Mouse (Mus musculus): ENCODE data around the gene AI182371. TPM values are rescaled to one million over a fixed set of nuclear protein-coding genes. Genes with fewer than 3 reads are reported as not detected.

The AI182371 gene
- polyA plus RNA-seq, 1 experiment from 2014 or later, result 0.47 TPM

DNA sequence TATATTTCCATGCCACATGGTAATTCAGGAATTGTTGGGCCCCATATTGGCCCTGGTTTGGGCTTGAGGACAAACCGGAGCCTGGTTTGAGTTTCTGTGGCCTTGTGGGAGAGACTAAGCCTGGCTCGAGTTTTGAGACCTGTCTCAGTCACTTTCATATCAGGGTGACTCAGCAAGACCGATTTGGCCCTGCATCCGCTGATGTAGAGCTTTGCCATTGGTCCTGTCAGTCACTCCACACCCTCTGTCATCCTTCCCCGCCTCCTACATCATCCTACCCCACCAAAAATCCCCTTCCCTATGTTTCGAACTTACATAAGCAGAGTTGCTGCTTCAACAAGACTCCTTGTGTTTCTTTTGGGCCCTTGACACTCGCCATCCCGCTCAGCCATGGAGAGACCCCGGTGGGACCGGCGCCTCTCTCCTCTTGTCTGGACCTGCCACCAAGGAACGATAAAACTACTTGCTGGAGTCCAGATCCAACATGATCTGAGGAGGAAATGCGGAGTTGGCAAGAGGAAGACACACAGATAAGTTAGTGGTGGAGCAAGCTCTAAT lies 34.7 kb downstream of the AI182371 start:
- H3K4me1 ChIP-seq, result no peaks in the 10 kb centered on the region
- WGBS, result 94% methylated on average over 13 of the region's 13 CpGs
- no peaks in the 10 kb centered on the region for H3K27me3 ChIP-seq
- no peak overlapping the region for H3K4me2 ChIP-seq (replicated peaks)
- H3K9ac ChIP-seq (replicated peaks), result no peak overlapping the region
- no peak overlapping the region for H3K4me3 ChIP-seq
- no peak overlapping the region for H3K27ac ChIP-seq (replicated peaks)
- ATAC-seq (ENCODE audit: low FRiP score, low read depth), result no peak
- no peaks in the 10 kb centered on the region for H3K36me3 ChIP-seq
- H3K9me3 ChIP-seq, result no peaks in the 10 kb centered on the region

DNA sequence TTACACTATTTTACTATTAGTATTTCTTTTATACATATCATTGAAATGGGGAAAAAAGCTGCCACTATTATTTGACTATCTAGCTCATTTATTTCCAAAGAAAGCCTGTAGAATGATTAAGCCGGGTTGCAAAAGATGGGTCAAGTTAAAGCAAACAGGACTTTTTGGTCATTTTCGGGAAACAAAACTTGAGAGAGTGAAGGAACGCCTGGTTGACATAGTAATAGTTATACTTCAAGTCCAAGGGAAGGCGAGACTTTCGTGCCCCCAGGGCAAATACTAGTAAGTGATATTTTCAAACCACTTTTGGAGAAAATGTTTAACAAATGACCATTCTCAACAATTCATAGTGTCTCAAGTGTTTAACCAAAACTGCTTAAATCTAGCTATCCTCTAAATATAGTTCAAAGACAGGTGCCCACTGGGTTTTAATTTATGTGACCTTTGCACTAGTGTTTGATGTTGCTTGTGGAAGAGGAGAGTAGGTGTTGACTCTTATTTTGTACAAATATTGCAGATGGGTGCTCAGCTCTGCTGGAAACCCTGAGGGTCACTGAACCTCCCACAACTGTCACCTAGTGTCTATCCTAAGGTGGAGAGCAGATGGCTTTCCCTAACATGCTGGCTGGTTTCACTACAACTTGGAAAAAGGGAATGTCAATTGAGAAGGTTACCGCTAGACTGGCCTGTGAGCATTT lies 37.9 kb downstream of the AI182371 start:
- Histone ChIP-seq H3K27me3 (no peaks in the 10 kb centered on the region), H3K4me1 (no peaks in the 10 kb centered on the region), H3K27ac (replicated peaks) (no peak overlapping the region), H3K4me2 (replicated peaks) (no peak overlapping the region), H3K9me3 (no peaks in the 10 kb centered on the region), H3K4me3 (no peak overlapping the region), H3K9ac (replicated peaks) (no peak overlapping the region), H3K36me3 (no peaks in the 10 kb centered on the region)
- no peak for ATAC-seq (ENCODE audit: low FRiP score, low read depth)
- 93% methylated on average over 6 of the region's 6 CpGs for WGBS

DNA sequence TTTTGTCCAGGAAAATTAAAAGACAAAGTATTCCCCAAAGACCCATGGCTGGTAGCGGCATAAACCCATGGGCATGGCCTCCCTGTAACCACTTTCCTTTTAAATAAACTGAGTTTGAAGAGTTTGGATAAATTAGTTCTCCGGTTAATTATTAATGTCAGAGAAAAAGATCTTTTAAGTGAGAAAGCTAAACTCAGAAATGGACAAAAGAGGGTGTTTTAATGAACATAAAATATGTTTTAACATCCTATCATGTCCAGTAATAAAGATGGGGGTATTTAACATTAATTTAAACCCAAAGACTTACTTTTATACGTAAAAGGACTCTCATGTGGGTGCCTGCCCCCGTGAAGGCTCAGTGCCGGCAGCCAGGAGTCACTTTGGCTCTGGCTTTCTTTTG lies 40.0 kb downstream of the AI182371 start, which contains the start of gene Hc:
Gene Hc, minus strand, starts transcription at position 101 of the 400 bp plus-strand sequence.
- H3K4me1 ChIP-seq, result no peaks in the 10 kb centered on the region
- no peak for ATAC-seq (ENCODE audit: low FRiP score, low read depth)
- no peak within 1 kb of the TSS for H3K4me3 ChIP-seq
- no peaks in the 10 kb centered on the region for H3K36me3 ChIP-seq
- H3K9me3 ChIP-seq, result no peaks in the 10 kb centered on the region
- H3K27me3 ChIP-seq, result no peaks in the 10 kb centered on the region
- H3K27ac ChIP-seq (replicated peaks), result no peak within 1 kb of the TSS
- no peak within 1 kb of the TSS for H3K9ac ChIP-seq (replicated peaks)
- no peak within 1 kb of the TSS for H3K4me2 ChIP-seq (replicated peaks)
- WGBS, result 92% methylated on average over 5 of the region's 5 CpGs

GRCm38 (mm10) chr2:35060897-35061296 lies 40.4 kb downstream of the AI182371 start:
- Histone ChIP-seq H3K4me1 (no peaks in the 10 kb centered on the region), H3K27me3 (no peaks in the 10 kb centered on the region), H3K9ac (replicated peaks) (no peak overlapping the region), H3K27ac (replicated peaks) (no peak overlapping the region), H3K4me2 (replicated peaks) (no peak overlapping the region), H3K9me3 (no peaks in the 10 kb centered on the region), H3K4me3 (no peak overlapping the region), H3K36me3 (no peaks in the 10 kb centered on the region)
- WGBS, result 84% methylated on average over 6 of the region's 6 CpGs
- no peak for ATAC-seq (ENCODE audit: low FRiP score, low read depth)

GRCm38 (mm10) chr2:35060256-35060655 lies 41.1 kb downstream of the AI182371 start:
- H3K27me3 ChIP-seq, result no peaks in the 10 kb centered on the region
- H3K36me3 ChIP-seq, result no peaks in the 10 kb centered on the region
- H3K4me1 ChIP-seq, result no peaks in the 10 kb centered on the region
- no peak overlapping the region for H3K9ac ChIP-seq (replicated peaks)
- no peak overlapping the region for H3K4me2 ChIP-seq (replicated peaks)
- 91% methylated on average over 5 of the region's 5 CpGs for WGBS
- no peaks in the 10 kb centered on the region for H3K9me3 ChIP-seq
- no peak overlapping the region for H3K27ac ChIP-seq (replicated peaks)
- H3K4me3 ChIP-seq, result no peak overlapping the region
- no peak for ATAC-seq (ENCODE audit: low FRiP score, low read depth)

DNA sequence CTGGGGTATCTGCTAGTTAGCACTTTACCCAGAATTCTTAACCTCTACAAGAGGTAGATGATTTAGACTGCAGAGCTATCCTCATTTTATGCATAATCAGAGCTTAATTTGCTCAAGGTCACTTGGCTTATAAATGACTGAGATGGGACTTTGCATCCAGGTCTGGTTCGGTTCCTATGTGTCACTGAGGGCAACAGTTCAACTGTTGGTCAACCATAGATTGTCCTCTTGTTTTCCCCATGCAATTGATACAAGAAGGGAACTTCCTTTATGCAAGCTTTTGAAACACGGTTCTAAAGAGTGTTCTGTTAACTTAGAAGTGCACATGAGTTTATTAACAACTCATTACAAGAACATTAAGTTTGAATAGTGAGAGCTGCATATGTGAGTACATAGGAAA lies 43.0 kb downstream of the AI182371 start:
- Histone ChIP-seq H3K4me3 (no peak overlapping the region), H3K9ac (replicated peaks) (no peak overlapping the region), H3K4me2 (replicated peaks) (no peak overlapping the region), H3K27me3 (no peaks in the 10 kb centered on the region), H3K36me3 (no peaks in the 10 kb centered on the region), H3K4me1 (no peaks in the 10 kb centered on the region), H3K9me3 (no peaks in the 10 kb centered on the region), H3K27ac (replicated peaks) (no peak overlapping the region)
- 79% methylated on average over 2 of the region's 2 CpGs for WGBS
- no peak for ATAC-seq (ENCODE audit: low FRiP score, low read depth)

GRCm38 (mm10) chr2:35057243-35057642 lies 44.1 kb downstream of the AI182371 start:
- whole genome bisulfite sequencing, result 92% methylated on average over 11 of the region's 11 CpGs
- Histone ChIP-seq H3K36me3 (no peaks in the 10 kb centered on the region), H3K4me2 (replicated peaks) (no peak overlapping the region), H3K4me1 (no peaks in the 10 kb centered on the region), H3K4me3 (no peak overlapping the region), H3K27me3 (no peaks in the 10 kb centered on the region), H3K27ac (replicated peaks) (no peak overlapping the region), H3K9ac (replicated peaks) (no peak overlapping the region), H3K9me3 (no peaks in the 10 kb centered on the region)
- ATAC-seq (ENCODE audit: low FRiP score, low read depth), result no peak

DNA sequence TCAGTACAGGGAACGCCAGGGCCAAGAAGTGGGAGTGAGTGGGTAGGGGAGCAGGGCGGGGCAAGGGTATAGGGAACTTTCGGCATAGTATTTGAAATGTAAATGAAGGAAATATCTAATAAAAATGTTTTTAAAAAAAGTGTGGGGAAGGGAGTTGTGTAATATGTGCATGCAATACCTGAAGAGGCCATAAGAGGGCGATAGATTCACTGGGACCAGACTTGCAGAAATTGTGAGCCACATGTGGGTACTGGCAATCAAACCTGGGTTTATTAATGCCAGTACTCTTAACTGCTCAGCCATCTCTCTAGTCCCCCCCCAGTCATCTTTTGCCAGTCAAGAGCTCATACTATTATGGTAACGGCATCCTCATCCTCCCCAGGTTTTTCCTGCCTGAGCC lies 52.5 kb downstream of the AI182371 start:
- Histone ChIP-seq H3K4me3 (no peak overlapping the region), H3K27me3 (no peaks in the 10 kb centered on the region), H3K36me3 (no peaks in the 10 kb centered on the region), H3K9ac (replicated peaks) (no peak overlapping the region), H3K4me2 (replicated peaks) (no peak overlapping the region), H3K27ac (replicated peaks) (no peak overlapping the region), H3K9me3 (no peaks in the 10 kb centered on the region), H3K4me1 (no peaks in the 10 kb centered on the region)
- 47% methylated on average over 5 of the region's 5 CpGs for WGBS
- no peak for ATAC-seq (ENCODE audit: low FRiP score, low read depth)

DNA sequence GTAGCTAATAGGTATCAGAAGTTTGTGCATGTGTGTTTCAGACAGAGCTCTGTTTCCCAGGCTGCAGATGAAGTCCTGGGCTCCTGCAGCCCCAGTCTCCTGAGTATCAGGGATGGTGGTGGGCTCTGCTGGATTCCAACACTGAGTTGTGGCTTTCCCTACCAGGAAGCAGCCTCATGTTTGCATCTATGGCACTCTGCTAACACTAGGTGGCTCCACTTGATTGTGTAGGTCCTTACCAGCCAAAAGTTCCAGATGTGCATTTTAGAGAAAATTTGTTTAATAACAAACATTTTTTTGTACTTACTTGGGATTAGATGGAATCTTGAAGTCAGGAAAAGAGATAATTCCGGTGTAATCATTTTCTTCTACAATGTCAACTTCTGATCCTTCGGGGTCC lies 56.4 kb downstream of the AI182371 start:
- H3K4me1 ChIP-seq, result no peaks in the 10 kb centered on the region
- no peak overlapping the region for H3K4me2 ChIP-seq (replicated peaks)
- no peak overlapping the region for H3K27ac ChIP-seq (replicated peaks)
- no peak overlapping the region for H3K4me3 ChIP-seq
- no peak overlapping the region for H3K9ac ChIP-seq (replicated peaks)
- H3K27me3 ChIP-seq, result no peaks in the 10 kb centered on the region
- H3K9me3 ChIP-seq, result no peaks in the 10 kb centered on the region; the same call in 1 of the 2 replicates
- WGBS, result 80% methylated on average over 2 of the region's 2 CpGs
- no peaks in the 10 kb centered on the region for H3K36me3 ChIP-seq
- ATAC-seq (ENCODE audit: low FRiP score, low read depth), result no peak

DNA sequence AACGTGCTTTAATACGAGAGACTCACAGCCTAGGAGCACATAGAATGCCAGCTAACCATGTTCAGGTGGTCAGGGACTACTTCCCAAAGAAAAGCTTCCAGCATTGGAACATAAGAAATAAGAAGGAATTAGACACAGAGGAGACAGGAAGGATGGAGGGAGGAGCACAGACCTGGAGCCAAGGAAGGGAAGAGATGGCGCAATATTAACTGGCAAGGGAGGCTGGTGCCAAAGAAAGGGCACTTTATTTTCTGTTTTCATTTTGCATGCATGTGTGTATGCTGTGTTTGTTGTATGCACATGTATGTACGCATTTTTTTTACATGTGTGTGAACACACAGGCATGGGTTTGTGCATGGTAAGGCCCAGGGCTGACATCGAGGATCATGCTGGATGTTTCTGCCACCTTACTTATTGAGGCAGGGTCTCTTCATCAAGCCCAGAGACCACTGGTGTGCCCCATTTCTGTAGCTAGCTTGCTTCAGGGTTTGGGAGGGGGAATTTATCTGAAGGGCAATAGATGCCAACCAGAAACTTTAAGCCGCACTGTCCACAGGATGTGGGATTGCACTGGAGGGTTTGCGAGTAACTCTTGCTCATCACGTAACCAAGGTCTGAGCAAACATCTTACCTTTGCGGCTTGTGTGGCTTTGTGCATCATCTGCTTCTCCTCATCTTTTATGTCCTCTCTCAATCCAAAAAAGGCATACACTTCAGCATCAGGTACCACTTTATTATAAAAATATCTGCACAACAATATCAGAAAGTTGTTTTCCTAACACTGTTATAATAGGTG lies 62.6 kb downstream of the AI182371 start:
- Histone ChIP-seq H3K27ac (replicated peaks) (no peak overlapping the region), H3K27me3 (no peaks in the 10 kb centered on the region), H3K4me2 (replicated peaks) (no peak overlapping the region), H3K36me3 (no peaks in the 10 kb centered on the region), H3K9me3 (no peaks in the 10 kb centered on the region; the same call in 1 of the 2 replicates), H3K4me3 (no peak overlapping the region), H3K9ac (replicated peaks) (no peak overlapping the region), H3K4me1 (no peaks in the 10 kb centered on the region)
- ATAC-seq (ENCODE audit: low FRiP score, low read depth), result no peak
- WGBS, result 92% methylated on average over 9 of the region's 9 CpGs

All from midbrain, embryonic 12.5 days (tissue).